Mouse (Mus musculus) stomach, postnatal 0 days (tissue): ENCODE results near the gene Tmed4. TPM values are rescaled to one million over a fixed set of nuclear protein-coding genes. Genes with fewer than 3 reads are reported as not detected.
A peak's percentile ranks its signal among the peaks of the same experiment; 100 is the strongest.

ENCODE experiments used
- ATAC-seq: fragments of 200-750 bp; cut with Nextera tagmentation; 2 replicates; pipeline ENCODE4 v1.8.0; 2017; ENCODE audit not compliant: low FRiP score, low TSS enrichment
- DNase-seq: peaks from one replicate; pipeline ENCODE4 v3.0.0-alpha.2; 2016; ENCODE audit warnings: low spot score
- H3K27ac ChIP-seq: fragments of 300-500 bp; sonication (generic); replicated peaks from 2 replicates; pipeline ENCODE4 v1.5.1; 2014; ENCODE audit warnings: mild to moderate bottlenecking, control low read depth
- H3K27me3 ChIP-seq: fragments of 300-500 bp; sonication (generic); 2 replicates; pipeline ENCODE4 v1.6.1; 2014; ENCODE audit warnings: low read length; ENCODE audit not compliant: control insufficient read depth, insufficient read depth
- H3K36me3 ChIP-seq: fragments of 300-500 bp; sonication (generic); 2 replicates; pipeline ENCODE4 v1.6.1; 2014; ENCODE audit warnings: low read length, mixed read lengths; ENCODE audit not compliant: control insufficient read depth, insufficient read depth
- H3K4me1 ChIP-seq: fragments of 300-500 bp; sonication (generic); replicated peaks from 2 replicates; pipeline ENCODE4 v1.6.1; 2014; ENCODE audit warnings: antibody characterized with exemption; ENCODE audit not compliant: control insufficient read depth, insufficient read depth
- H3K4me2 ChIP-seq: fragments of 300-500 bp; sonication (generic); replicated peaks from 2 replicates; pipeline ENCODE4 v1.6.1; 2014; ENCODE audit warnings: low read depth, mild to moderate bottlenecking, control low read depth, moderate library complexity
- H3K4me3 ChIP-seq: fragments of 300-500 bp; sonication (generic); 2 replicates; pipeline ENCODE4 v1.5.1; 2014; ENCODE audit warnings: low read depth, low read length, control low read depth
- H3K9ac ChIP-seq: fragments of 300-500 bp; sonication (generic); 2 replicates; pipeline ENCODE4 v1.6.1; 2014; ENCODE audit warnings: mild to moderate bottlenecking, low read length, control low read depth, mixed read lengths
- H3K9me3 ChIP-seq: fragments of 300-500 bp; sonication (generic); 2 replicates; pipeline ENCODE4 v1.6.1; 2016; ENCODE audit warnings: low read length; ENCODE audit not compliant: control insufficient read depth
- CTCF ChIP-seq: IDR thresholded peaks from 2 replicates; pipeline ENCODE4 v1.5.1; 2016; ENCODE audit warnings: antibody characterized with exemption, low read depth, mild to moderate bottlenecking, moderate library complexity
- EP300 ChIP-seq: optimal IDR thresholded peaks from 2 replicates; pipeline ENCODE3; 2016; ENCODE audit warnings: antibody characterized with exemption
- WGBS: fragments of 180-500 bp; shearing (Covaris S2); extraction: QIAGEN DNeasy Blood & Tissue Kit; methylation state at CpG from one replicate; pipeline ENCODE4 v1.1.7; 2014; 5-methylcytosine and 5-hydroxymethylcytosine counted together
- polyA plus RNA-seq: library from polyadenylated mRNA; unstranded; fragments of >200 nt; fragmentation: Nextera tagmentation; extraction: Ambion mirVana; gene quantifications from 2 replicates; pipeline ENCODE4 v1.2.1, GENCODE M21; 2015

The Tmed4 gene
- polyA plus RNA-seq, 1 experiment from 2014 or later: 99.8 TPM

DNA sequence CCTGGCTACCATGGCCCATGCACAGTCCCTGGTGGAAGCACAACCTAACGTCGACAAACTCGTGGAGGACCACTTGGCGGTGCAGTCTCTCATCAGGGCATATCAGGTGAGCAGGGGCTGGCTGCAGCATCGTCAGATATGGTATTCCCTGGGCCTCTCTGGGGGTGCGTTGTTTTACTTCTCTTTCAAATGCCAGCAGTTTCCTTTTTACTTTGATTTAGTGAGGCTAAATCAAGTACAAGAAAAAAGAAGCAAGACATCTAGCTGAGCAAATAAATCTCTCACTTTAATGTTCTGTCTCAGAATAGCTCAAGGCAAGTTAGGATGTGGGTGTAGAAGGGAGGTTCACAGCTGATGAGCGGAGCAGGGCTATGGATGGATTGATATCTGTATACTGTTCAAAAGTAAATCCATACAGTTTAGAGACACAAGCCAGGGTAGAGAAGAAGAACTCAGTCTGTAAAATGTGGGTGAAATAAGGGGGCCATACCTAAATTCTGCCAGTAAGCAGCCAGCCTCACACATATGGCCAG lies 39.3 kb upstream of the Tmed4 start:
- no peak overlapping the region for H3K4me2 ChIP-seq
- no peak for ATAC-seq
- no peak overlapping the region for H3K9ac ChIP-seq
- H3K9me3 ChIP-seq: no peaks in the 10 kb centered on the region
- H3K4me3 ChIP-seq: no peak overlapping the region
- WGBS: 81% methylated on average over 7 of the region's 7 CpGs
- H3K27me3 ChIP-seq: no peaks in the 10 kb centered on the region
- no peak overlapping the region for H3K27ac ChIP-seq
- no peaks in the 10 kb centered on the region for H3K4me1 ChIP-seq
- no peak for DNase-seq
- TF ChIP-seq CTCF (no peak), EP300 (no peak)
- peaks cover 22% of the 10 kb centered on the region for H3K36me3 ChIP-seq

DNA sequence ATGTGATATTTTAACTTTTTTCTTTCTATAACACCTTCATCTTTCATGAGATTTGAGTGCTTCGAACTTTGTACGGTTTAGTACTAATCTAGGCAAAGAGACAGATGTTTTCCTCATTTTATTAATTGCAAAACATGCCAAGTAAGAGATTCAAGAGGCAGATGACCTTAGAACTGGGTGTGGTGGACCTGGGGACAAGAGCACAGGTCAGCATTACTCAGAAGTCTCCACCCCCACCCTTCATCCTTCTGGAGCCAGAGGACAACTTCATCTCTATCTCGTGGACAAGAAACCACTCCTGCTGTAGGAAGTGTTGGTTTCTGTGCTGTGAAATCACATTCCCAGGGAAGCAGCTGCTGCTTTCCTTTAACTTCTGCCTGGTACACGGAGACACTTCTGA lies 33.5 kb upstream of the Tmed4 start:
- Histone ChIP-seq H3K9me3 (no peaks in the 10 kb centered on the region), H3K27ac (0 out of 2 replicates have a peak overlapping the region, but pooled peaks have one; percentile 8), H3K4me1 (no peaks in the 10 kb centered on the region), H3K4me3 (no peak overlapping the region), H3K36me3 (0 out of 2 replicates have a peak, but pooled peaks cover 5% of the 10 kb centered on the region), H3K9ac (no peak overlapping the region), H3K27me3 (no peaks in the 10 kb centered on the region), H3K4me2 (no peak overlapping the region)
- WGBS: 77% methylated on average over 4 of the region's 4 CpGs
- DNase-seq (peak; percentile 39), ATAC-seq (0 out of 2 replicates have a peak, but pooled peaks have one; percentile 66)
- no peak for TF ChIP-seq CTCF
- TF ChIP-seq EP300: no peak

DNA sequence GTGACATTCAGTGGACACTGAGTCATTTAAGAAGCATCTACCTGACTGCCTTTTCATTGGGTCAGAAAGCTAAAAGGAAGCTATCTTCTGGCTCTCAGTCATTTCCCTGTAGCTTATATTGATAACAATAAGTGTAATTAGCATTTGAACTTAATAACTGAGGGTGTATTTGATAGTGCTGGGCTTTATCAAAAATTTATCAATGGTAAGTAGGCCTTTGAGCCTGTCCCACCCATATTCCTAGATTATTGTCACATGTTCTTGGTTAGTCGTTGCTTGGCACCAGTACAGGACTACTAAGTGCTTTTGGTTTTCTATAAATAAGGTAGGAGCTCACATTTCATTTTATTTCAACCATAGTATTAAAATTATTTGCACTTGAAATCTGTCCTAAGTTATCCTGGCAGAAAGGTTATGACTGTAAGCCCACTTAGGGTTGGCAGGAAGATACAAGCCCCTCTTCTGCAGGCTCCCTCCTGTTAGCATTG lies 31.3 kb upstream of the Tmed4 start:
- WGBS: 47% methylated on average over 1 of the region's 1 CpGs
- no peak for TF ChIP-seq CTCF
- no peak for TF ChIP-seq EP300
- H3K27ac ChIP-seq: 0 out of 2 replicates have a peak overlapping the region, but pooled peaks have one; percentile 20

DNA sequence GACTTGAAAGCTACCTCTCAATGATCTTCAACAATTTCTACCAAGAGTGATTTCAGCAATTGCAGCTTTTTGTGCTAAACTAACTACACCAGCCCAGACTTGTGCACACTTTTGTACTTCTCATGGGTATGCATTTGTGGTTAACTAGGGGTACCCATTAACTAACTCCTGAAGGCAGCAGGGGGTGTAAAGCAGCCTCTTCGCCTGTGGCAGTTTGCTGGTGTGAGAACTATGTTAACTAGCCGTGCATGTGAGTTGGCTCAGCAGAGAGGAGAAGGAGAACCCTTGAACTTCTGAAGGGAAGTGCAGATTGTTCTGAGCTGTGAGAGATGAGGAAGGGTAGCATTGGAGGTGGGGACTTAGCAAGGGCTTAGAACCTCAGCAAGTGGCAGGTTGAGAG lies 28.1 kb upstream of the Tmed4 start:
- peaks cover 20% of the 10 kb centered on the region for H3K36me3 ChIP-seq
- H3K27ac ChIP-seq: no peak overlapping the region
- no peak overlapping the region for H3K4me3 ChIP-seq
- no peak for ATAC-seq
- H3K27me3 ChIP-seq: no peaks in the 10 kb centered on the region
- H3K4me2 ChIP-seq: no peak overlapping the region
- DNase-seq: no peak
- H3K4me1 ChIP-seq: no peaks in the 10 kb centered on the region
- TF ChIP-seq CTCF: no peak
- TF ChIP-seq EP300: no peak
- no peaks in the 10 kb centered on the region for H3K9me3 ChIP-seq
- WGBS: 90% methylated on average over 2 of the region's 2 CpGs
- H3K9ac ChIP-seq: no peak overlapping the region

More for the DNA sequence above, 31.3 kb upstream of the Tmed4 start:
- peaks cover 12% of the 10 kb centered on the region; the same call in 1 of the 2 replicates for H3K36me3 ChIP-seq
- no peak overlapping the region for H3K9ac ChIP-seq
- H3K4me3 ChIP-seq: no peak overlapping the region
- H3K4me2 ChIP-seq: no peak overlapping the region
- H3K4me1 ChIP-seq: no peaks in the 10 kb centered on the region
- DNase-seq: no peak
- peak; percentile 47; the same call in 1 of the 2 replicates for ATAC-seq
- H3K27me3 ChIP-seq: no peaks in the 10 kb centered on the region
- no peaks in the 10 kb centered on the region for H3K9me3 ChIP-seq

DNA sequence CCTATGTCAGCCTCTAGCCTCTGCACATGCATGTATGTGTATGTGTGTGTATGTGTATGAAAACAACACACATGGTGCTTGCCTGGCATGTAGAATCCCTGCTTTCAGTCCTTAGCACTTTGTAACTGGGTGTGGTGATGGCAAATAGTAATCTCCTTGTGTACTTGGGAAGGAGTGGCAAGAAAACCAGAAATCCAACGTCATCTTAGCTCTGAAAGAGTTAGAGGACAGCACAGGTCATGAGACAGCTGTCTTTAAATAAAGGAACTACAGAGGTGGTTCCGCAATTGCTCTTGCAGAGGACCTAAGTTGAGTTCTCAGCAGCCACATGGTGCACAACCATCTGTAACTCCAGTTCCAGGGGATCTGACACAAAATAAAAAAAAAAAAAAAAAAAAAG lies 24.8 kb upstream of the Tmed4 start:
- Histone ChIP-seq H3K4me3 (no peak overlapping the region), H3K4me1 (no peaks in the 10 kb centered on the region), H3K4me2 (no peak overlapping the region), H3K27me3 (no peaks in the 10 kb centered on the region), H3K9me3 (no peaks in the 10 kb centered on the region), H3K36me3 (peaks cover 25% of the 10 kb centered on the region), H3K9ac (no peak overlapping the region), H3K27ac (0 out of 2 replicates have a peak overlapping the region, but pooled peaks have one; percentile 53)
- WGBS: 46% methylated on average over 2 of the region's 2 CpGs
- no peak for TF ChIP-seq EP300
- TF ChIP-seq CTCF: no peak
- ATAC-seq: peak; percentile 70
- no peak for DNase-seq

DNA sequence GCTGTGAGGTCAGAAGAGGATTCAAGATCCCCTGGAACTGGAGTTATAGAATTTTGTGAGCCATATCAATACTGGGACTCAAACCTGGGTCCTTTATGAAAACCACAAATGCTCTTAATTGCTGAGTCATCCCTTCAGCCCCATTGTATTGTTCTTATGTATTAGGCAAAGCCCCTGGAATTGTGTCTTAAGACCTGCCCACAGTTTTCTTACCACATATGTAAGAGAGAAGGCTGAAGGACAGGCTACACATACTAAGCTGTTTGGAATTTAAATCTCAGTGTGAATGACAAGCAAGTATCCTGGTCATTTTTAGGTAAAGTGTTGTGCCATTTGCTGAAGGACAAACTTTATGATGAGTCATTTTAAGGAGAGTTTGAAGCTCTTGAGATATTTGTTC lies 21.4 kb upstream of the Tmed4 start:
- no peak for ATAC-seq

More for the DNA sequence above, 21.4 kb upstream of the Tmed4 start:
- Histone ChIP-seq H3K9ac (no peak overlapping the region), H3K4me3 (no peak overlapping the region), H3K4me1 (no peaks in the 10 kb centered on the region), H3K27me3 (no peaks in the 10 kb centered on the region), H3K9me3 (no peaks in the 10 kb centered on the region), H3K36me3 (peaks cover 17% of the 10 kb centered on the region), H3K27ac (no peak overlapping the region), H3K4me2 (no peak overlapping the region)
- TF ChIP-seq CTCF (no peak), EP300 (no peak)
- DNase-seq: no peak
